Mouse (Mus musculus): Measurements from ENCODE around the gene Snx8. TPM values are rescaled to one million over a fixed set of nuclear protein-coding genes. Genes with fewer than 3 reads are reported as not detected.

Snx8 gene
- total and polyA plus RNA-seq, 3 experiments = 10.5 to 15.8 (median 12.0) TPM

DNA sequence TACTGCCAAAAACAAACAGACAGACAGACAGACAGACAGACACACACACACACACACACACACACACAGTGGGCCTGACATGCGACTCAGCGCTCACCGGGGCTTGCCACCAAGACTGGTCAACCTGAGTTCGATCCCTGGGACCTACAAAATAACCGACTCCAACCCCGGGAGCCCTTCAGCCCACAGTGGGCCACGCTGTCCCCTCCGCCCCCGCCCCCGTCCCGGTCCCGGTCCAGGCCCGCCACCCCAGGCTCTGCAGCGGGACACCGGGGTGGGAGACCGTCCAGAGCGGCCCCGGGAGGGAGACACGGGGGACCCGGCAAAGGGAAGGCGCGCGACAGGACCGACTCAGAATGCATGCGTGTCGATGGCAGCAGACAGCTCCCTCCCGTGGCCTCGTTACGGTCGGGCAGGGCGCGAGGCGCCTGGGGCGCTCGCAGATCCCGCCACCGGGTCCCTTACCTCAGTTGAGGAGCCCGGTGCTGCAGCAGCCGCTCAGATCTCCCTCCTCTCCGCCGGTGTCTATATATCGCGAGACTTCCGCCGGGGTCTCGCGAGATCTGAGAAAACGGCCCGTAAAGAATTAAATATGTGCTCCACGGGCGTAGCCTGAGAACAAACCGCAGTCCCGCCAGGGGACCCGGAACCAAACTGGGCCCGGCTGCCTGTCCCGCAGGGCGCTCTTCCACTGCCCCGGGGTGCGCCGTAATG lies 67.9 kb downstream of the Snx8 start, which contains the start of the genes Mad1l1 and Nudt1:
Gene Mad1l1 (minus strand): TSS at position 511 of the 714 bp plus-strand sequence.
Gene Nudt1 (plus strand): TSS at position 615 of the 714 bp plus-strand sequence.
- Histone ChIP-seq H3K4me3 (peak within 1 kb of the TSS; percentile 64), H3K4me1 (ENCODE audit: control insufficient read depth, insufficient read depth, low read length) (peaks cover 2% of the 10 kb centered on the region), H3K36me3 (ENCODE audit: control insufficient read depth, insufficient read depth, low read length) (no peaks in the 10 kb centered on the region), H3K79me2 (replicated peaks; ENCODE audit: control insufficient read depth, insufficient read depth, low read length) (peaks cover 6% of the 10 kb centered on the region), H3K9ac (ENCODE audit: low read depth, low read length) (peak within 1 kb of the TSS; percentile 98), H3K27ac (peak within 1 kb of the TSS; percentile 91), H3K27me3 (ENCODE audit: control insufficient read depth, insufficient read depth, low read length) (no peaks in the 10 kb centered on the region)
- DNase-seq = peak; percentile 94 to 96
- under 1% methylated on average over 60 of the region's 60 CpGs for WGBS
- intact Hi-C loops (cut with DNase I) = no loop called here
- TF ChIP-seq POLR2A (IDR thresholded peaks at IDR 0.05; ENCODE audit: insufficient read depth, low read depth, low read length) (peak; percentile 79), CTCF (IDR thresholded peaks at IDR 0.05) (peak; percentile 54), EP300 (IDR thresholded peaks at IDR 0.05; ENCODE audit: insufficient read depth, low read depth, low read length) (no peak)

- no peak for DNase-seq
- Histone ChIP-seq H3K27me3 (ENCODE audit: control insufficient read depth, insufficient read depth, low read length) (no peaks in the 10 kb centered on the region), H3K79me2 (replicated peaks; ENCODE audit: control insufficient read depth, insufficient read depth, low read length) (peaks cover 6% of the 10 kb centered on the region), H3K4me3 (no peak overlapping the region), H3K4me1 (ENCODE audit: control insufficient read depth, insufficient read depth, low read length) (no peaks in the 10 kb centered on the region; the same call in 1 of the 2 replicates), H3K9ac (ENCODE audit: low read depth, low read length) (no peak overlapping the region), H3K27ac (no peak overlapping the region), H3K36me3 (ENCODE audit: control insufficient read depth, insufficient read depth, low read length) (no peaks in the 10 kb centered on the region)
- 70% methylated on average over 3 of the region's 3 CpGs for WGBS
- intact Hi-C loops (cut with DNase I) = no loop called here
- TF ChIP-seq POLR2A (IDR thresholded peaks at IDR 0.05; ENCODE audit: insufficient read depth, low read depth, low read length) (no peak), EP300 (IDR thresholded peaks at IDR 0.05; ENCODE audit: insufficient read depth, low read depth, low read length) (no peak), CTCF (IDR thresholded peaks at IDR 0.05) (no peak)
Observed at GRCm38 (mm10) chr5:140316716-140317115, 72.3 kb downstream of the Snx8 start.

DNA sequence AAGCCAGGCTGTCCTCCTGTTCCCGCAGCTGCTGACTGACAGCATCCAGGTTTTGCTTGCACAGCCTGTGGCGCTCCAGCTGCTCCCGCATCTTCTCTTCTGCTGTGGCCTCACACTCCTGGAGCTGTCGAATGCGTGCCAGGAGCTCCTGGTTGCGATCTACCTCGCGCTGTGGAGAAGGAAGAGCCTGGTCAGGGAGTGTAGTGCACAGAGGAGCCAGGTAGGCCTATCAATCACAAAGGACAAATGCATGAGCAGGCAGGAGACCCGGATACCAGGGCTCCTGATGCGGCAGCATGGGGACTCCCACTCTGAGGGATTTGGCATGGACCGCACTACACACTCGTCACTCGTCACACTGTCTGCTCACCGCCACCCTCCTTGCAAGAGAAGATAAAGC lies 81.5 kb downstream of the Snx8 start:
- H3K9ac ChIP-seq (ENCODE audit: low read depth, low read length) = no peak overlapping the region
- H3K27ac ChIP-seq = no peak overlapping the region
- intact Hi-C loops (cut with DNase I) = no loop called here
- WGBS = 70% methylated on average over 14 of the region's 14 CpGs
- H3K4me3 ChIP-seq = no peak overlapping the region
- TF ChIP-seq POLR2A (IDR thresholded peaks at IDR 0.05; ENCODE audit: insufficient read depth, low read depth, low read length) (no peak), CTCF (IDR thresholded peaks at IDR 0.05) (no peak), EP300 (IDR thresholded peaks at IDR 0.05; ENCODE audit: insufficient read depth, low read depth, low read length) (no peak)
- no peak for DNase-seq
- no peaks in the 10 kb centered on the region for H3K27me3 ChIP-seq (ENCODE audit: control insufficient read depth, insufficient read depth, low read length)
- no peaks in the 10 kb centered on the region for H3K4me1 ChIP-seq (ENCODE audit: control insufficient read depth, insufficient read depth, low read length)
- H3K79me2 ChIP-seq (replicated peaks; ENCODE audit: control insufficient read depth, insufficient read depth, low read length) = no peaks in the 10 kb centered on the region
- no peaks in the 10 kb centered on the region for H3K36me3 ChIP-seq (ENCODE audit: control insufficient read depth, insufficient read depth, low read length)

GRCm38 (mm10) chr5:140306016-140306415 lies 83.0 kb downstream of the Snx8 start:
- WGBS = 70% methylated on average over 8 of the region's 8 CpGs
- H3K27ac ChIP-seq = peak overlapping the region; percentile 66
- peak; percentile 61 for TF ChIP-seq CTCF (IDR thresholded peaks at IDR 0.05)
- 0 out of 2 replicates have a peak, but pooled peaks have one; percentile 47 for TF ChIP-seq EP300 (IDR thresholded peaks at IDR 0.05; ENCODE audit: insufficient read depth, low read depth, low read length)
- no peak for TF ChIP-seq POLR2A (IDR thresholded peaks at IDR 0.05; ENCODE audit: insufficient read depth, low read depth, low read length)
- no peak overlapping the region for H3K9ac ChIP-seq (ENCODE audit: low read depth, low read length)
- intact Hi-C loops (cut with DNase I) = no loop called here
- H3K4me1 ChIP-seq (ENCODE audit: control insufficient read depth, insufficient read depth, low read length) = no peaks in the 10 kb centered on the region
- no peak overlapping the region for H3K4me3 ChIP-seq
- H3K36me3 ChIP-seq (ENCODE audit: control insufficient read depth, insufficient read depth, low read length) = no peaks in the 10 kb centered on the region
- no peaks in the 10 kb centered on the region for H3K79me2 ChIP-seq (replicated peaks; ENCODE audit: control insufficient read depth, insufficient read depth, low read length)
- H3K27me3 ChIP-seq (ENCODE audit: control insufficient read depth, insufficient read depth, low read length) = no peaks in the 10 kb centered on the region
- peak; percentile 56 to 73 for DNase-seq

DNA sequence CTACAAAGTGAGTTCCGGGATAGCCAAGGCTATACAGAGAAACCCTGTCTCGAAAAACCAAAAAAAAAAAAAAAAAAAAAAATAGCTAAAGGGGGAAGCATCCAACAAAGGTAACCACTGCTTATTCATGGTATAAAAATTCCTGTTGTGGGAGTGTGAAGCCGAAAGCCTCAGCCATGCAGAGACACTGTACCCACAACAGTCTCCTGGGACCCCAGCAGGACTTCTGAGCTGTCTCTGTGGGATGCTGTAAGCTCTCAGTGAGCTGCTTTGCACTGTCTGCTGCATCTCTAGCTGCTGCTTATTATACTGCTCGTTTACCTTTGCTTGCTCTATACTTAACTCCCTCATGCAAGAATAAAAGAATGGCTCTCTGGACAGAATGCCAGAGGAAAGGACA lies 90.8 kb downstream of the Snx8 start:
- no peak overlapping the region for H3K9ac ChIP-seq (ENCODE audit: low read depth, low read length)
- H3K27ac ChIP-seq = no peak overlapping the region
- H3K27me3 ChIP-seq (ENCODE audit: control insufficient read depth, insufficient read depth, low read length) = no peaks in the 10 kb centered on the region
- H3K79me2 ChIP-seq (replicated peaks; ENCODE audit: control insufficient read depth, insufficient read depth, low read length) = no peaks in the 10 kb centered on the region
- H3K4me1 ChIP-seq (ENCODE audit: control insufficient read depth, insufficient read depth, low read length) = no peaks in the 10 kb centered on the region
- H3K4me3 ChIP-seq = no peak overlapping the region
- no peak for DNase-seq
- TF ChIP-seq POLR2A (IDR thresholded peaks at IDR 0.05; ENCODE audit: insufficient read depth, low read depth, low read length) (no peak), CTCF (IDR thresholded peaks at IDR 0.05) (no peak), EP300 (IDR thresholded peaks at IDR 0.05; ENCODE audit: insufficient read depth, low read depth, low read length) (no peak)
- 87% methylated on average over 4 of the region's 4 CpGs for WGBS
- no peaks in the 10 kb centered on the region for H3K36me3 ChIP-seq (ENCODE audit: control insufficient read depth, insufficient read depth, low read length)
- intact Hi-C loops (cut with DNase I) = no loop called here

GRCm38 (mm10) chr5:140292152-140292551 lies 96.9 kb downstream of the Snx8 start:
- H3K27me3 ChIP-seq (ENCODE audit: control insufficient read depth, insufficient read depth, low read length) = no peaks in the 10 kb centered on the region

More at GRCm38 (mm10) chr5:140292152-140292551, 96.9 kb downstream of the Snx8 start:
- Histone ChIP-seq H3K27ac (no peak overlapping the region), H3K4me3 (no peak overlapping the region), H3K9ac (ENCODE audit: low read depth, low read length) (no peak overlapping the region), H3K4me1 (ENCODE audit: control insufficient read depth, insufficient read depth, low read length) (no peaks in the 10 kb centered on the region), H3K36me3 (ENCODE audit: control insufficient read depth, insufficient read depth, low read length) (no peaks in the 10 kb centered on the region), H3K79me2 (replicated peaks; ENCODE audit: control insufficient read depth, insufficient read depth, low read length) (no peaks in the 10 kb centered on the region)
- DNase-seq = peak; percentile 48 to 54
- intact Hi-C loops (cut with DNase I) = loop anchor here (1.0 to 2.0 kb wide), 3 partner anchors 95 to 454 kb away; partner anchors contain the start of gene Elfn1
- TF ChIP-seq POLR2A (IDR thresholded peaks at IDR 0.05; ENCODE audit: insufficient read depth, low read depth, low read length) = no peak
- peak; percentile 88 for TF ChIP-seq CTCF (IDR thresholded peaks at IDR 0.05)
- TF ChIP-seq EP300 (IDR thresholded peaks at IDR 0.05; ENCODE audit: insufficient read depth, low read depth, low read length) = peak; percentile 43; the same call in 1 of the 2 replicates
- 100% methylated on average over 1 of the region's 1 CpGs for WGBS

Small RNA genes lying within 50 kb of the gene (microRNA-seq; reads per million reads assigned to microRNA genes)
- 0 reads per million in 2 experiments for gene Mir7038

Other genes starting within 250 kb of the Snx8 start
- gene Mad1l1, start 67.7 kb downstream of the Snx8 start, total RNA-seq (2021) = 10 to 100 TPM in 1 of 2 experiments, 1 to 10 TPM in 1; 9.4 to 12.2 TPM
- 10.1 and 12.4 TPM in 2 replicates for gene Mad1l1, start 67.7 kb downstream of the Snx8 start, polyA plus RNA-seq (2012; rRNA removed)
- 10 to 100 TPM in 1 of 2 experiments, 1 to 10 TPM in 1; 6.5 to 10.0 TPM for gene Nudt1, start 67.6 kb downstream of the Snx8 start, total RNA-seq (2021)
- gene Nudt1, start 67.6 kb downstream of the Snx8 start, polyA plus RNA-seq (2012; rRNA removed) = 8.7 and 12.4 TPM in 2 replicates
- gene Mrm2, start 57.4 kb downstream of the Snx8 start, total RNA-seq (2021) = 10 to 100 TPM; 11.0 to 12.5 TPM
- gene Mrm2, start 57.4 kb downstream of the Snx8 start, polyA plus RNA-seq (2012; rRNA removed) = 10.9 and 15.2 TPM in 2 replicates
- 10 to 100 TPM; 86.9 to 95.2 TPM for gene Eif3b, start 30.1 kb upstream of the Snx8 start, total RNA-seq (2021)
- gene Eif3b, start 30.1 kb upstream of the Snx8 start, polyA plus RNA-seq (2012; rRNA removed) = 49.0 and 59.8 TPM in 2 replicates
- gene Gm4869, start 56.4 kb upstream of the Snx8 start, total RNA-seq (2021) = not detected
- gene Gm4869, start 56.4 kb upstream of the Snx8 start, polyA plus RNA-seq (2012; rRNA removed) = 0.06 TPM in 1 of 2 replicates, not detected in the other
- 1 to 10 TPM; 4.5 to 4.8 TPM for gene Chst12, start 116.3 kb upstream of the Snx8 start, total RNA-seq (2021)
- gene Chst12, start 116.3 kb upstream of the Snx8 start, polyA plus RNA-seq (2012; rRNA removed) = 8.3 and 11.2 TPM in 2 replicates
- gene Grifin, start 175.8 kb upstream of the Snx8 start, total RNA-seq (2021) = not detected
- not detected in 2 replicates for gene Grifin, start 175.8 kb upstream of the Snx8 start, polyA plus RNA-seq (2012; rRNA removed)
- gene Lfng, start 218.1 kb upstream of the Snx8 start, total RNA-seq (2021) = 10 to 100 TPM in 1 of 2 experiments, 1 to 10 TPM in 1; 7.4 to 11.5 TPM
- gene Lfng, start 218.1 kb upstream of the Snx8 start, polyA plus RNA-seq (2012; rRNA removed) = 18.4 and 23.1 TPM in 2 replicates